ENCODE assay signal across 8 mouse cellular contexts in genomic region chr1:86470519-86471181, GRCm38 (mm10). TPM values are rescaled to one million over a fixed set of nuclear protein-coding genes. Genes with fewer than 3 reads are reported as not detected.
A peak's percentile ranks its signal among the peaks of the same experiment; 100 is the strongest.
DNase-seq lines count a peak whose midpoint lies in the region; ATAC-seq lines count a peak whose summit lies in the region.

No protein-coding gene starts in this region.

- no peaks in the 10 kb centered on the region for H3K27me3 ChIP-seq in limb, embryonic 12.5 days
- no peaks in the 10 kb centered on the region for H3K27me3 ChIP-seq in limb, embryonic 10.5 days (ENCODE audit: low read depth, poor library complexity, severe bottlenecking)
- H3K27me3 ChIP-seq in intestine, embryonic 15.5 days (replicated peaks): no peaks in the 10 kb centered on the region
- no peaks in the 10 kb centered on the region for H3K27me3 ChIP-seq in liver, embryonic 12.5 days (replicated peaks)

- no peak overlapping the region for H3K4me3 ChIP-seq in limb, embryonic 12.5 days (replicated peaks)
- no peak overlapping the region for H3K4me3 ChIP-seq in limb, embryonic 10.5 days
- H3K4me3 ChIP-seq in intestine, embryonic 15.5 days (replicated peaks): no peak overlapping the region
- H3K4me3 ChIP-seq in liver, embryonic 12.5 days: no peak overlapping the region

- H3K27ac ChIP-seq in limb, embryonic 12.5 days: peak overlapping the region; percentile 37; the same call in 1 of the 2 replicates
- H3K27ac ChIP-seq in limb, embryonic 10.5 days: no peak overlapping the region; the same call in 1 of the 2 replicates
- H3K27ac ChIP-seq in intestine, embryonic 15.5 days: peak overlapping the region; percentile 93
- H3K27ac ChIP-seq in liver, embryonic 12.5 days: peak overlapping the region; percentile 86

- no peaks in the 10 kb centered on the region for H3K36me3 ChIP-seq in limb, embryonic 12.5 days
- no peaks in the 10 kb centered on the region for H3K36me3 ChIP-seq in limb, embryonic 10.5 days
- no peaks in the 10 kb centered on the region for H3K36me3 ChIP-seq in intestine, embryonic 15.5 days
- H3K36me3 ChIP-seq in liver, embryonic 12.5 days: no peaks in the 10 kb centered on the region

- peaks cover 10% of the 10 kb centered on the region for H3K4me1 ChIP-seq in limb, embryonic 12.5 days (replicated peaks)
- peaks cover 12% of the 10 kb centered on the region for H3K4me1 ChIP-seq in limb, embryonic 10.5 days
- peaks cover 6% of the 10 kb centered on the region for H3K4me1 ChIP-seq in intestine, embryonic 15.5 days (replicated peaks)
- peaks cover 39% of the 10 kb centered on the region for H3K4me1 ChIP-seq in liver, embryonic 12.5 days

- no peaks in the 10 kb centered on the region; the same call in 1 of the 2 replicates for H3K9me3 ChIP-seq in limb, embryonic 12.5 days
- no peaks in the 10 kb centered on the region for H3K9me3 ChIP-seq in limb, embryonic 10.5 days (replicated peaks)
- H3K9me3 ChIP-seq in intestine, embryonic 15.5 days: no peaks in the 10 kb centered on the region
- H3K9me3 ChIP-seq in liver, embryonic 12.5 days (replicated peaks): no peaks in the 10 kb centered on the region

- DNase-seq in limb, embryonic 10.5 days (ENCODE audit: low spot score): no peak
- peak; percentile 74 for DNase-seq in adrenal gland, postnatal 25 days
- DNase-seq in frontal cortex, postnatal 36 days (ENCODE audit: low spot score in 2 of 2): peak; percentile 44 to 72
- peak; percentile 54 to 66 for DNase-seq in right cerebral cortex, adult 2 months (ENCODE audit: low spot score in 2 of 2)
- no peak for DNase-seq in embryo, embryonic 9.5 days (ENCODE audit: extremely low spot score)

- peak; percentile 28; the same call in 1 of the 2 replicates for ATAC-seq in limb, embryonic 12.5 days (ENCODE audit: insufficient number of reproducible peaks, insufficient read depth, low FRiP score, low TSS enrichment, low read depth)
- peak; percentile 73 for ATAC-seq in intestine, embryonic 15.5 days
- ATAC-seq in liver, embryonic 12.5 days: peak; percentile 71

- no peak overlapping the region for H3K4me2 ChIP-seq in limb, embryonic 12.5 days
- peak overlapping the region; percentile 12; the same call in 1 of the 2 replicates for H3K4me2 ChIP-seq in intestine, embryonic 15.5 days (replicated peaks)
- peak overlapping the region; percentile 73 for H3K4me2 ChIP-seq in liver, embryonic 12.5 days

- no peak overlapping the region for H3K9ac ChIP-seq in limb, embryonic 12.5 days (replicated peaks)
- H3K9ac ChIP-seq in intestine, embryonic 15.5 days: no peak overlapping the region
- H3K9ac ChIP-seq in liver, embryonic 12.5 days: 0 out of 2 replicates have a peak overlapping the region, but pooled peaks have one; percentile 3

- 87% methylated on average over 12 of the region's 12 CpGs for WGBS in limb, embryonic 12.5 days
- whole genome bisulfite sequencing in limb, embryonic 10.5 days: 86% methylated on average over 12 of the region's 12 CpGs
- 57% methylated on average over 12 of the region's 12 CpGs for WGBS in intestine, embryonic 15.5 days
- WGBS in liver, embryonic 12.5 days (ENCODE audit: insufficient replicate concordance): 47% methylated on average over 12 of the region's 12 CpGs

RNA-seq across cellular contexts. Expression of gene Tex44, which starts 44.5 kb away (rescaled TPM):
- polyA plus RNA-seq in limb, embryonic 12.5 days (2016; fragmentation: Nextera tagmentation; extraction: Ambion mirVana): not detected in 2 replicates
- polyA plus RNA-seq in limb, embryonic 10.5 days (2016; fragmentation: Nextera tagmentation; extraction: Ambion mirVana): not detected in 2 replicates
- not detected in 2 replicates for total RNA-seq in adrenal gland, postnatal 25 days (2021)
- not detected in 2 replicates for polyA plus RNA-seq in intestine, embryonic 15.5 days (2015; fragmentation: Nextera tagmentation; extraction: Ambion mirVana)
- polyA plus RNA-seq in liver, embryonic 12.5 days (2016; fragmentation: Nextera tagmentation; extraction: Ambion mirVana): not detected in 2 replicates

RNA-seq across cellular contexts. Expression of gene Nmur1, which starts 44.6 kb away (rescaled TPM):
- polyA plus RNA-seq in limb, embryonic 12.5 days (2016; fragmentation: Nextera tagmentation; extraction: Ambion mirVana): not detected in 2 replicates
- 0.15 and 0.24 TPM in 2 replicates for polyA plus RNA-seq in limb, embryonic 10.5 days (2016; fragmentation: Nextera tagmentation; extraction: Ambion mirVana)
- not detected in 2 replicates for total RNA-seq in adrenal gland, postnatal 25 days (2021)
- 0.27 and 0.36 TPM in 2 replicates for polyA plus RNA-seq in intestine, embryonic 15.5 days (2015; fragmentation: Nextera tagmentation; extraction: Ambion mirVana)
- 0.19 TPM in 1 of 2 replicates, not detected in the other for polyA plus RNA-seq in liver, embryonic 12.5 days (2016; fragmentation: Nextera tagmentation; extraction: Ambion mirVana)

RNA-seq across cellular contexts. Expression of gene Ptma, which starts 55.9 kb away (rescaled TPM):
- 3,930 and 4,018 TPM in 2 replicates for polyA plus RNA-seq in limb, embryonic 12.5 days (2016; fragmentation: Nextera tagmentation; extraction: Ambion mirVana)
- 3,283 and 3,422 TPM in 2 replicates for polyA plus RNA-seq in limb, embryonic 10.5 days (2016; fragmentation: Nextera tagmentation; extraction: Ambion mirVana)
- total RNA-seq in adrenal gland, postnatal 25 days (2021): 556 and 574 TPM in 2 replicates
- polyA plus RNA-seq in intestine, embryonic 15.5 days (2015; fragmentation: Nextera tagmentation; extraction: Ambion mirVana): 2,151 and 2,475 TPM in 2 replicates
- 1,639 and 1,657 TPM in 2 replicates for polyA plus RNA-seq in liver, embryonic 12.5 days (2016; fragmentation: Nextera tagmentation; extraction: Ambion mirVana)

Comparison
In these comparisons a context has a peak if more than half of its experiments do, and no peak if none do; other contexts are left out.
1. DNase-seq: peak in adrenal gland, postnatal 25 days (single experiment), frontal cortex, postnatal 36 days (2 of 2) and right cerebral cortex, adult 2 months (2 of 2); none in limb, embryonic 10.5 days (single experiment) and embryo, embryonic 9.5 days (single experiment).
2. Peak in every context shown above with its lines, with median percentiles within 50 percentile points of each other: ATAC-seq.